Mouse (Mus musculus) left cerebral cortex, adult 9 months (tissue): ENCODE data around the gene Stox2.
A peak's percentile ranks its signal among the peaks of the same experiment; 100 is the strongest.

Experiments used
- DNase-seq, 2 experiments: peaks; one replicate each; pipeline ENCODE4 v3.0.0; 2022; ENCODE audit warnings: low spot score in 2 of 2

The Stox2 gene

GRCm38 (mm10) chr8:47182771-47183558, 263.2 kb downstream of the Stox2 start:
- no peak for DNase-seq

GRCm38 (mm10) chr8:47182292-47182691, 263.9 kb downstream of the Stox2 start:
- DNase-seq, result no peak

GRCm38 (mm10) chr8:47181032-47181698, 265.0 kb downstream of the Stox2 start:
- no peak for DNase-seq

- DNase-seq, result no peak
These were observed 266.0 kb downstream of the Stox2 start for GRCm38 (mm10) chr8:47180181-47180580.

- DNase-seq, result no peak
These were observed 267.4 kb downstream of the Stox2 start for GRCm38 (mm10) chr8:47178785-47179184.

- no peak for DNase-seq
These were observed 272.3 kb downstream of the Stox2 start for GRCm38 (mm10) chr8:47173823-47174222.

GRCm38 (mm10) chr8:47172848-47173247, 273.3 kb downstream of the Stox2 start:
- DNase-seq, result no peak

- peak in 1 of 2 experiments; percentile 46 for DNase-seq
These were observed 285.5 kb downstream of the Stox2 start for GRCm38 (mm10) chr8:47160688-47161087.

GRCm38 (mm10) chr8:47154521-47154920, 291.6 kb downstream of the Stox2 start:
- no peak for DNase-seq

- DNase-seq, result peak in 1 of 2 experiments; percentile 17
These were observed 300.9 kb downstream of the Stox2 start for GRCm38 (mm10) chr8:47145258-47145657.

GRCm38 (mm10) chr8:47136047-47136446, 310.1 kb downstream of the Stox2 start:
- DNase-seq, result no peak

GRCm38 (mm10) chr8:47135586-47135985, 310.6 kb downstream of the Stox2 start:
- no peak for DNase-seq

GRCm38 (mm10) chr8:47134736-47135135, 311.4 kb downstream of the Stox2 start:
- no peak for DNase-seq

GRCm38 (mm10) chr8:47133381-47133780, 312.8 kb downstream of the Stox2 start:
- DNase-seq, result no peak
